Mouse (Mus musculus) urinary bladder, postnatal 25 days (tissue): ENCODE data around the gene Zfyve28.
A peak's percentile ranks its signal among the peaks of the same experiment; 100 is the strongest.

Source experiments
- DNase-seq: peaks from one replicate; pipeline ENCODE4 v3.0.0; 2022; ENCODE audit warnings: low spot score

Zfyve28 gene

DNA sequence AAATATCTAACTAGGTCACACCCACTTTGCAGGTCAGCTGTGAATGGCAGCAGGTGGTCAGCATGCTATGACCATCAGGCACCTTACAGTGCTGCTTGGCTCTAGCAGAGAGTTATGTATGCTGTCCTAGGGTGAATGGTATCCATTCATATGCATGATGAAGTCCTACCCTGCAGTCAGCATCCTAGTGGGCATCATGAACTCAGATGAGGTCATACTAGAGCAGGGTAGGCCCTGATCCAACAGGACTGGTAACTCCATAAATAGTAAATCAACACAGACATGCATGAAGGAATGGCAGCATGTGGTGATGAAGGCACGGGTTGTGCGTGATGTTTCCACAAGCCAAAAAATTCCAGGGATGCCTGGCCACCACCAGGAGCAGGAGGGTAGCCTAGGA, 82.5 kb downstream of the Zfyve28 start:
- no peak for DNase-seq

DNA sequence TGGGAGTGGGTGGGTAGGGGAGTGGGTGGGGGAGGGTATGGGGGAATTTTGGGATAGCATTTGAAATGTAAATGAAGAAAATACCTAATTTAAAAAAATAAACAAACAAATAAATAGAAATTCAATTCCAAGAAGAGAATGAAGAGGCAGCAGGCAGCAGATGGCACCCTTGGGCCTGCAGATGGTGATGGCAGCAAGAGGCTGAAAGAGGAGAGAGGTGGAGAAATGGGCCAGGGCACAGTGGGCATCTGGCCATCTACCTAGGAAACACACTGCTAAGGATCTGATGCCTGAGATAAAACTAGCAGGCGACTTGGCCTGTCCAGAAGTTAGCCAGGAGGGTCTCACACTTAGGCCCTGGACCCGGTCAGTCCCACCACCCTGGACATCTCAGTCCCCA, 83.3 kb downstream of the Zfyve28 start:
- no peak for DNase-seq

DNA sequence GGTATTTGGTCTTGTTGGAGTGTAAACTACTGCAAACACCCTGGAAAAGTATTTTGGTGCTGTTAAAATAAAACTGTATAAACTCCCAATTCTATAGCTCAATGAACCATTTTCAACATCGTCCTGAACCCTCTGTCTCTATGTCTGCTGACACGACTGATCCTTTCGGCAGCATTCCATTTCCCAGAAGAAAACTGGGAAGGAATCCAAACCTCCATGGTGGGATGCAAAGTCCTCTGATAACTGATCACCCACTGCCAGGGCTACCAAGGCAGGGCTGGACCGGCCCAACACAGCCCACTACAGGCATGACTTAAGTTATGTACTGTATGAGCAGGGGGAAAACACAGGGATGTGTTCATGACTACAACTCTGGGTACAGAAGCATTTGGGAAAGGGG, 86.2 kb downstream of the Zfyve28 start:
- DNase-seq = no peak

DNA sequence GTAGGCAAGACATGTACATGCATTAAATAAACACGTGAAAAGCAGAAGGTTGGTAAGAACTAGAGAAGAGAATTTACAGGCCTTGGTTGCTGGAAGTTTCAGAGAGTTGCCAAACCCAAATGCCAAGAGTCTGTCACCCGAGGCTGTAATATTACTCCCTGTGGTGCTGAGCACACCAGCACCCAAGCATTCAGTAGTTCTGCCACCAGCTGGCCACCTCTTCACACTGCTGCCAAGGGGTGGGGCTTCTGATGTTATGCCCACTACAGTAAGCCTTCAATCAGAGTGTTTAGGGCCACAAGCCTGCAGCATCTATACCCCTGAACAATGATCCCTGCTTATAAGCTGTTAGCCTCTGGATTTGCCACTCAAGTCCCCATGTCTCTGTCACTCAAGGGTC, 86.9 kb downstream of the Zfyve28 start:
- no peak for DNase-seq

DNA sequence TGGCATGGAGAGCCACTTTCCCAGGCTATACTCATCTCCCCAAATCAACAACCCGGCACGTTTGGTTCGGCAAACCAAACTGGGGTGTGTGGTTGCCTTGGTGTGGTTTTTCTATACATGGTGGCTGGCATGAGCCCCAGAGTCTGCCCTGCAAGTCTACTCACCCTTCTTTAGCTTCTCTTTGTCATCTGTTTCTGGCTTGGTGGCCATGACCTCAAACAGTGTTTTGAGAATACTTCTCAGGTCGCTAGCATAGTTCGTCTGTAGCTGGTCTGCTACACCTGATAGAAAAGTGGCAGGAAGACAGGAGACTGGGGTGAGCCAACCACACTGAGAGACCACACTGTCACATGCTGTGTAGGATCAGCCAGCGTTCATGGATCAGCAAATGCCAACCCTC, 89.6 kb downstream of the Zfyve28 start:
- no peak for DNase-seq

DNA sequence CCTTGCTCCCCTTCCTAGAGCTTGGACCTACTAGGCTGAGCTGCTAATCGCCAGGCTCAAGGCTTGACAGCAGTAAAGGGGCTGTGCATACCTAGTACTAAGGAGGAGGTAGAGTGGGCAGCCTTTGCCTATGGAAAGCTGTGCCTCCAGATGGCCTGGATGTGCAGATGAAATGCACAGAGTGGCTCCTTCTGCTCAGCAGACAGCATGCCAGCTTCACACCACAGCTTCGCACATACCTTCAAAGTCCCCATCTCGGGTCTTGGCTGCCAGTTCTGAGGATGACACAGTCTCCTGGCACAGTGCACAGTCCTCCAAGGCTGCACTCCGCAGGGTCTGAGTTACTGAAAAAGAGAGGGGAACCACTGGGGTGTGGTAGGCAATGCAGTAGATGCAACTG, 91.0 kb downstream of the Zfyve28 start:
- no peak for DNase-seq

DNA sequence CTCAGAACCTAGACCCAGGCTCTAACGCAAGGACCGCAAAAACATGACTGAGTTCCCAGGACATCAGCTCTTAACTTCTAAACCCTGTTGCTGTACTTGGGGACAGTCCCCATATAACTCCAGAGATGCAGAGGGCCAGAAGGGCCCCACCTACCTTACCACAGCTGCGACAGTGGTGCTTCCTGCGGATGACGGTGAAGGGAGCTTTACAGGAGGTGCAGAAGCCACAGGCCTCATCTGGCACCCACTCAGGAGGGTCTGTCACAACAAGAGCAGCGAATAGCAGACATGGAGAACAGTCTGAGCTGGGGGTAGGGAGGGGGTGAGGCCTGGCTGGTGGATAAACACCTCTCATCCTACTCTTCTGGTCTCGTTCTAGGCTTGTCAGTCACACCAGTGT, 91.8 kb downstream of the Zfyve28 start:
- no peak for DNase-seq

DNA sequence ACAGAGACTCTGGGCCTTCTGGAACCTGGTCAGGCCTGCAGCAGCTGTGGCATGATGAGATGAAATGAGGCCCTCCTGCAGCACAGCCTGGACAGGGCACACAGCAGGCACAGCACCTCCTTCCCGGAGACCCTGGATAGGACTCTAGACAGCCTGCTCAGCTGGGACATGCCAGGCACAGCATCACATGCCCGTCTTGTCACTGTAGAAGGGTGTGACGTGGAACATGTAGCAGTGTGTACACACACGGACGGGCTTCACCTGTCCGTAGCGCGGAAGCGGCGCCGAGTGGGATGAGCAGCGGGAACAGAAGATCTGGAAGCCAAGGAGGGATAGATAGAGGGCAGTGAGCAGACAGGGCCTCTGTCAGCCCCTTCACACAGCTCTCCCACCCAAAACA, 92.5 kb downstream of the Zfyve28 start:
- no peak for DNase-seq

DNA sequence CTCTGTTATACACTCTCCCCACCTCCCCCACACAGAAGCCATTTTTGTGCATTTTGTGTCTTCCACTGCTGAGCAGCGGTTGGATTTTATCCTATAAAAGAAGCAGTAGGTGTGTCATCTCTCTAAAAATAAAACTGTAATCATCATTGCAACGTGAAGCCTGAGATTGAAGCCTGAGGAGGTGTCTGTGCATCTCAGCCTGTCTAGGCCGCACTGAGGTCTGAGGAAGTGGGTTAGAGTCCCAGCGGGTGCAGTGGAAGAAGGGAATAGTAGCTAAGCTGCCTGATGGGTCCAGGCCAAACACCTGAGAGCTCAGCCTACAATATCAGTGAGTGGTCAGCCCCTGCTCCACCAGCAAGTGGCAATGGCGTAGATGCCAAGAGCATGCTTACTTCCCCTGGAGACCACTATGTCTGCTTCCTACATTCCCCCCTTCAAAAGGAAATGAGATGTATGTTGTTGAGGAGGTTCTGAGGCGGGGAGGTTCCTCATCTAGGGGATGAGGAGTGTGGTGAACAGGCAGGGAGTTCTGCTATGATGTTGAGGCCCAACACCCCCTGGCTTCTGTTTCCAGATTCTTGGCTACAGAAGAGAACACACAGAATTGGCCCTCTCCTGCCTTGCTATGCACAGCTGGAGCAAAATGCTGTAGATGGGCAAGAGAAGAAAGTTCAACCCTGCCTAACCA, 93.1 kb downstream of the Zfyve28 start:
- DNase-seq = no peak

DNA sequence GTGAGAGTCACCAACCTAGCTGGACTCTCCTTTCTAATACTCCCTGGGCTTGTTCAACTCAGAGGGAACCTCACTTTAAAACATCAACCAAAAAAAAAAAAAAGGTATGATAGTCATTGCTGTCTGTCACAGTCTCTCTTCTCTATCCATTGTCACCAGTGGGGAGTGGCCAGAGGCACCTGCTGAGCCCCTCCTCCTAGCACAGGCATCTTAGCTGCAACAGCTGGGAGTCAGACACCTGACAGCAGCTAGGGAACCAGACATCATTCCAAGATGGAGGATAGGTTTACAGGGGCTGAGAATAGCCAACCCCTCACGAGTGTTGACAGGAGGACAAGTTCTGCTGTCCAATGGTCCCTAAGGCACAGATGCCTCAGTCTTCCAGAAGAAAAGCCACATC, 93.8 kb downstream of the Zfyve28 start:
- no peak for DNase-seq

DNA sequence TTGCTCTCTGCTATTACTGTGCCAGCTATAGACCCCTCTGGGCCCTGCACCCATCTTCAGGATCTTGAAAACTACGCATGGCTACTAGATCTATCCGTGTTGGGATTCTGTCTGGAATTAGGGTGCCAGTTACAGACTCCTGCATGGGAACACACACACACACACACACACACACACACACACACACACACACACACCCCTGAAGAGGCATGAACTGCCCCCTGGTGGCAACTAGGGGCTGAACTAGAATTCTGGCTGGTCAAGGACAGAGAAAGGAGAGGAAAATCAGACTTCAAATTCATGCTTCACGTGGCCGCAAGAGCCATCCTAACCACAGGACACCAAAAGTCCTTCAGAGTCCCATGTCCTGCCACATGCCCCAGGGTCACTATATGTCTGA, 96.4 kb downstream of the Zfyve28 start:
- no peak for DNase-seq

DNA sequence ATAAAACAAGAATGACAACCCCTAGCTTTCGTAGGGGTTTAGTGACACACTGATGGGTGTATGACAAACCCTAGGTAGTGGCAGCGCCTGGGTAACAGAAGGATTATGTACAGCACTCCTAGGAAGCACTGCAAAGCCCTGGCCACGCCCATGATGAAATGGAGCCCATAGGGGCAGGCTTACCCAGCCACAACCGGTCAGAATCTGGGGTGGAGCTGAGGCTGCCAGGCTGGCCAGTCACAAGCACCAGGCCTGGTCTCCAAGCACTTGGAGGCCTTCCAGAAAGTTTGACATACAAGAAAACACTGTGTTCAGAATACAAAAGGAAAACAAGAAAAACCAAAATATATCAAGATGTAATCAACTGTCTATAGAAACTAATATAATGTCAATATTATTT, 97.2 kb downstream of the Zfyve28 start:
- DNase-seq = no peak

DNA sequence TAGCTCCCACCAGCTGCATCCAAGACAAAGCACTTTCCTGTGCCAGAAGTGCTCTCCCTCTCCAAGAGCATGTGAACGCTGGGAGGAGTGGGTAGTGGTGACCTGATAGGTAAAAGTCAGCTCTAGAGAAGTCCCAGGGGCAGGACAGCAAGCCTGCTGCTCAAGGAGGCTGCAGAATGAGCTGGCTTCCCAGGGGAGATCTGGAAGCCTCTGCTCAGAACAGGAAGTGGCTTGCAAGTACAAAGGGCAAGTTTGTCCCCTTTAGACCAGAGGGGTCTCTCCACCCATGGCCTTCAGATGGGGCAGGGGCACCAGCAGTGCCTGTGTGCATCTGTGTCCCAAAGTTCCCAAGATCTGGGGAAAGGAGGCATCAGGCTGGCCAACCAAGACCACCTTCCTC, 98.7 kb downstream of the Zfyve28 start:
- DNase-seq = no peak

DNA sequence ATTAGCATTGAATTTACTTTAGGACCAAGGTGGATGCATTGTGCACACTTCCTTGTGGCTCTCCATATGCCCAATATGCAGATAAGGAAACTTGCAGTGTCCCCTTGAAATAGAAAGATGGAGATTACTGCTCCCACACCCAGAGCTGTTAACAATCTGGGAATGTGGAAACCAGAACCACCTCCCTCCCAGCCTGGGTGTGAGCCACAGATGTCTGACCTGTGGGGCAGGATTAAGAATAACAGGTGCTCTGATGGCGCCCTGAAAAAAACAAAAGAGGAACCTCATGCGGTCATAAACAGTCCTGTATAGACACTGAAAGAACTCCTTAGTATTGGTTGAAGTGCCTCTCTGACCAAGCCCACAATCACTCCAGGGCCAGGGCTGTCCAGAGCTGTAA, 99.4 kb downstream of the Zfyve28 start:
- DNase-seq = no peak

DNA sequence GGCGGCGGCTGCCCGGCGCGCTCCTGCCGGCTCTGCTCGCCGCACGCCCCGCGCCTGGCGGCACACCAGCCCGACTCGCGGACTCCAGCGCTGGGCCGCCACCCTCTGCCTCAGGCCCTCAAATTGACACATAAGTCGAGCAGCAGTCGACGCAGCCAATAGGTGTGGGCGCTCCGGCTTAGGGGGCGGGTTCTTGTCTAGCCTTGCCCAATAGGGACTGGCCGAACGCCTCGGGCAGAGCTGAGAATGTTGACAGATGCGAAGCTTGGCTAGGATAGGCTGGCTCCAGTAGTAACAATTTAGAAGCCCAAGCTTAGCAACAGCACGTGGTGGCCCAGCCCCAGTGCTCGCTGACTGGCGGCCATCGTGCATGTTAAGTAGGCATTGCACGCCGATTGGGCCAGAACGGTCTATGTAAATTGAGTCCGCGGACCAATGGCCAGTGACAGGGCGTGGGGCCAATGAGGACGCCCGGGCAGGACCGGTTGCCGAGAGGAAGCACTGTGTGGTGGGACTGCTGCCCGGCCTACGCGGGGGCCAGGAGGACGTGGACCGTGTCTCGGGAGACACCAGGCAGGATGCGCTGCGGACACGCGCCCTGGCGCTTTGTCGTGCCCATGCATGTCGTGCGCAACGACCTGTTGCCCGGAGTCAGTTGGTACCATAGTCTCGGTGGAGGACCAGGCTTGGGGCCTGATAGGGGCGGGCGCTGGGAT, 100.5 kb downstream of the Zfyve28 start, which contains the start of gene Mxd4:
TSS of gene Mxd4 (minus strand) at position 120 of the 716 bp plus-strand sequence.
- peak; percentile 93 for DNase-seq

DNA sequence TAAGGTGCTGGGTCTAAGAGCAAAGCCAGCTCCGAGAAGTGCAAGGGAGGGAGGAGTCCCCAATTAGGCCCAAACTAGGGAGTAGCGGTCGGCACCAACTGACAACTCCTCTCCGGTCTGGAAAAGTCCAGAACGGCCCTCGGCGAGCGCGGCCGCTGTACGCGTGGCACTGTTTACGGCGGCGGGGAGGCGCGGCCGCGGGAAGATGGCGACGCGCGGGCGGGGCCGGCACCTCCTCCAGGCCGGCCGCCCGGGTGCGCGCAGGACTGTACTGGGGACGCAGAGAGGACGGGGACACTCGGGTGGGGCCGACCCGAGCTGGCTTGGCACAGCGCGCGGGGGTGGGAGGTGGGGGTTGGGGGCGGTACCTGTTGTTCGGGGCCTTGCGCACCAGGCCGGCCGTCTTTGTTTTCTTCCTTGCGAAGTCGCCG, 101.3 kb downstream of the Zfyve28 start:
- peak; percentile 52 for DNase-seq

DNA sequence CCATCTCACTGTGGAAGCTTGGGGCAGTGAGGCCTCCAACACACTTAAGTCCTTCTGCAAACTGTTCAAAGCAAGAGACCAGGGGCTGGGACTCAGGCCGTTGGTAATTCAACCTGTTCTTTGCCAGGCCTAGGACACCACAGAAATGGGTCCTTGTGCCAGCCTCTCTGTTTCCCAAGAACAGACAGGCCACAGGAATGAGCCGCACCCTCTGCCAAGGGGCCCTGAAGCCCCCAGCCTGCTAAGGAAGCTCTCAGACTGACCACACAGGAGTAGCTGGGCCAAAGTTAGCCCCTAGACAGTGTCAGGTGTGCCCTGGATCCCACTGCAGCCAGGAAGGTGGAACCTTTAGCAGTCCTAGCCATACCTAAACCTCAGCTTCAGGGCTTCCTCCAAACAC, 101.9 kb downstream of the Zfyve28 start:
- DNase-seq = no peak

DNA sequence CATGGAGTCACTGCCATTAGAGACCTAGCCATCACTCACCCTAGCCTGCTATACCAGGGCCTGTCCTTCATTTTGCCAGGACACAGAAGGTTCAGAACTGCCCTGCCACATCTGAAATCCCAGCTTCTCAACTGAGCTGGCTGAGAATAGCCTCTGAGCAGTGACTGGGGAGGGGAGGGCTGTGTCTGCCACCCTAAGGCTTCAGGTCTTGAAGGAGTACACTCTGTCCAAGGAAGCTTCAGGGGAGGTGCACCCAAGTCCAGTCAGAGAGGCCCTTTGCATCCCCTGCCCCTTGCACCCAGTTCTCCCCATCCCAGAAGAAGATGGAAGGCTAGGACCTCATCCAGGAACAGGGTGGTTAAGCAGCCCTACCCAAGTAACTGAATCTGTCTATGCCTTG, 102.5 kb downstream of the Zfyve28 start:
- DNase-seq = no peak

DNA sequence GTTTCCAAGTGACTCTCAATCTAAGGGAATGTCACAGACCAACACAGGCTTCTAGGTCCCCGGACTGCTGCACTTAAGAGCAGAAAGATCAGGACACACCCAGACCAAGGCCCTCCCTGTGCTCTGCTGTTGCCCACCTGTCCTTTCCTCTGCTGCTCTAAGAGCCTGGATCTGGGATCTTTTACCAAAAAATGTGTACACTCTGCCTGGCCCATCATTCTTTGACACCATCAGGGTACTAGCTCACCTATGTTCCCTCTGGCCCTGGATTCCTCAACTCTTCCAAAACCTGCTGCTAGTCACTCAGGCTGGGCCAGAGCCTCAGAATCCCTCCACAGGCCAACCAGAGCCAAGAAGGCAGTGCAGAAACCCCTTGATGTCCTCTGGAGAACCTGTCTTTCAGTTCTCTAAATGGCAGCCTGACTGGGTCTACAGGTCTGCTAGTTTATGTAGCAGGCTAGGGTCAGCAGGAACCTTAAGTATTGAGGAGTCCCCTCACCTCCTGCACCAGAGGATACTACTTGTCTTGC, 103.1 kb downstream of the Zfyve28 start:
- DNase-seq = no peak

DNA sequence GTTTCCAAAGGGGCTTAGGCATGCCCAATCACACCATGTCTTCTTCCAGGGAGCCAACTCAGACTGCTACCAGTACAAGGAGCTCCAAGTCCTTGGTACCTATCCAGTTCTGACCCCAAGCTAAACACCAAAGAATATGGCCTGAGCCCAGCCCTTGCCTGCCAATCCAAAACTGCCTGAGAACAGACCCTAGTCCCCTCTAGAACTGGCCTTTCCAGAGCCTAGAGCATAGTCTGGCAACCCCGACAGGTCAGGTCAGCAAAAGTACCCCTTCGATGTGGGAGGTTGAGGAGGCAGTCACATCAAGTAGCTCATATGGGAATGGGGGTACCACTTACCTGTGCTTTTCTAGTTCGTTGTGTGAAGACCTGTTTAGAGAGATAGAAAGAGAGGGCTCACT, 104.3 kb downstream of the Zfyve28 start:
- DNase-seq = no peak

DNA sequence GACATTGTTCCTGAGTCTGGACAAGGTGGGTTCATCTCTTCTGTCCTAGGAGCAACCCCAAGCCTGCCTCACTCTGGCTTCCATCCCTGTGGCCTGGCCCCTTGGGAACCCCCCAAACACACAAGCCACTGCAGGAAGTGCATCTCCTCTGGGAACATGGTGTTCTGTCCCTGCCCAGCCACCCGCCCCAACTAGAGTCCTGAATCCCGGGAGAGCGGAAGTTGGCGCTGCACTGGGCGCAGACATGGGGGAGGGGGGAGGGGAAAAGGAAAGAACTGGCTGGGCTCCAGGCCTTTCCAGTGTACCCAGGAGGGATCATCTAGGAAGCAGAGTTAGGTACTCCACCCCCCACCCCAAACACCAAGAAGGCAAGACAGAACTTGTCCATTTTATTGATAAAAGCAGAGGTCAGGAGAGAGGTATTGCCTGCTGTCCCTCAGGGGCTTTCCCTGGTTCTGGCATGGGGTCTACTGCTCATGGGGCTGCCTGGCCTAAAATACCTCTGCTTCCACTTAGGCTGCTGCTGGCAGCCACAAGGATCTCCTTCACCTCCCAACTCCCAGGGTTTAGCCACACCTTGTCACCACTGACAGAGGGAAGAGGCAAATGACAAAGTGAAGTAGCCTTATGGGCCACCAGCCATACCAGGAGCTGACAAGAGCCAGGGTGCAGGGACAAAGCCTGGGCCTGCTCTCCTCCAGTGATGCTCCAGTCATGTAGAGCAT, 104.9 kb downstream of the Zfyve28 start:
- no peak for DNase-seq

DNA sequence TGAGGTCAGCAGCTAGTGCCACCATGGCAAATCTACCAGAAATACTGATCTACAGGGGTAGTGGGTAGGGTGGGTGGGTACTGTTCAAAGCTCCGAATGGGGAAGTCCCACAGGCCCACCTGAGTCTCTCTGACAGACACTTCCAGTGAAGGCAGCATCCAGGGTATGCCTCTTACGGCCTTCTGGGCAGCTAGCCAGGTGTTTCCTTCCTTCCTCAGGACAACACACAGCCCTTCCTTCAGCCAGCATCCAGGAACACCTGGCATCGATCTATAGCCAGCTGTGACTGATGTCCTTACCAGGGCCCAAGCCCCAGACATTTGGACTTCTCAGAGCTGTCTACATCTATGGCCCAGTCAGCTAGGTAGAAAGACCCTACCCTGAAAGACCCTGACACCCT, 105.8 kb downstream of the Zfyve28 start:
- no peak for DNase-seq

DNA sequence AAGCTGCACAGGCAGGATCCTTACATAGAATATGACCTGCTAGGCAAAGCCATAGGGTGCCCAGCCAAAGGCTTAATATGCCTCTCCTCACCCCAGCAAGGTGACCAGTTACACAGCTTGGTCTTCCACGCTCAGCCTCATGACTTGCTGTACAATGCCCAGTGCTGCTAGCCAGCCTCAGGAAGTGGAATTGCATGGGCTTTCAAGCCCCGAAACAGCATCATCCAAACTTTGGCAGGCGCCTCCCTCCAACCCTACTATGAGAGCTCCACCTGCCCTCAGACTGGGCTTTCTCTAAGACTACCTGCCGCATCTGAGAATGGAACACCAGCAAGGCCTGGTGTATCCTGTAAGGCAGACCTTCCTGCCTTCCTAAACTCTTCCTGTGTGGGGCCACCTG, 110.4 kb downstream of the Zfyve28 start:
- DNase-seq = peak; percentile 1
